Mouse (Mus musculus): ENCODE data around the gene Fastk. TPM values are rescaled to one million over a fixed set of nuclear protein-coding genes. Genes with fewer than 3 reads are reported as not detected.

The Fastk gene
- polyA plus RNA-seq, 1 experiment from 2014 or later: 49.3 TPM

DNA sequence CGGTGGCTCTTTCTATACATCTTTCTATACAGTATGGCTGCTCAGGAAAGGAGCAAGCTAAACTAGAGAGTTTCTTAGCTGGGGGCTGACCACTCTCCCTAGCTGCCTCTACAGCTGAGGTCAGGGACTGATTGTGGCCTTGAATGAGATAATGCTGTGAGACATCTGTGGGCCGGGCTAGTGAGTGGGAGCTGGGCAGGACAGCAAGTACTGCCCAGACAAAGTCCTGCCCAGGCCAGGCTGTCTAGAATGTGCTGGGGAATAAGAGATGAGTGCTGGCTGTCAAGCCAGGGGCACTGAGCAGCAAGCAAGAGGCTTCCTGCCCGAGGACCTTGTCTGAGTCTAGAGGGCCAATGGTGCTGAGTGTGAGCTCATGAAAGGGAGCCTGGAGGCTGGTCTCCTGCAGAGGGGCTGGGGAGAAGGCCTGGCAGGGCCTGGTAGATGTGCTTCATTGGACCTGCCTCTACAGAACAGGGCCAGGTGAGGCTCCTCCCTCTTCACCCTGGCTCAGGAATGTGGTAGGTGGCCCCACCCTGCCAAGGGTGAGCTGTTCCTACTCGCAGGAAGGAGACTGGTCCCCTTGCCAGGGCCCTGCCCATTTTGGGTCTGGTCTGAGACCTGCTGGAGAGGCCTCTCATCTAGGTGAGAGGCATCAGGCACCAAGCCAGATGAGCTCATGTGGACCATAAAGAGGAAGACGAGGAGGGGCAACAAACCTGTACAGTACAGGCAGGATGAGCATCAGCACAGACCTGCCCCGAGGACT, 30.6 kb upstream of the Fastk start:
- H3K9ac ChIP-seq: no peak overlapping the region

DNA sequence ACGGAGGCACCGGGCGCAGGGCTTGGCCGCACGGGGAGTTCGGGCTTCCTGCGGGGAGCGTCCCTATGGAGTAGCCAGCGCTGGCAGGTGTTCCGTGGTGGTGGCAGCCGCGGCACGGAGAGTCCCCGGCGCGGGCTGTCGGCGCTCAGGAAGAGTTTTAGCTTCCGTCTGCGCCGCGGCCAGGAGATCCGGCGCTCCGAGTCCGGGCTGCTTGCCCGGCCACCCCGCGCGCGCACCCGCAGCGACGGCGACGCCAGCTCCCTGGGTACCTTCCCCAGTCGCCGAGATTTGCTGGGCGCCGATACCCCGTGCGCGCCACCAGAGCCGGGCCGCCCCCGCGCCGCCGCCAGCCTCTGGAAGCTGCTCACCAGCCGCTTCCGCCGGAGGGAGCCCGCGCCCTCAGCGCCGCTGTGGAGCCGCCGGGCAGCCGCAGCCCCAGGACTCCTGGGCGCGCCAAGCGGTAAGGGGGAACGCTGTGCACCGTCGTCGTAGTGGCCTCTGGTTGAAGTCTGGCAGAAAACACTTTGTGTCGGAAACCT, 29.7 kb upstream of the Fastk start:
- H3K4me1 ChIP-seq (replicated peaks): peaks cover 24% of the 10 kb centered on the region
- 5% methylated on average over 67 of the region's 67 CpGs for WGBS (ENCODE audit: insufficient replicate concordance)
- peak overlapping the region; percentile 62 for H3K4me2 ChIP-seq
- no peaks in the 10 kb centered on the region for H3K9me3 ChIP-seq (replicated peaks)
- H3K36me3 ChIP-seq (replicated peaks): peaks cover 33% of the 10 kb centered on the region
- H3K27me3 ChIP-seq: peaks cover 41% of the 10 kb centered on the region
- no peak overlapping the region for H3K9ac ChIP-seq
- peak overlapping the region; percentile 43 for H3K4me3 ChIP-seq (replicated peaks)
- no peak for ATAC-seq (ENCODE audit: insufficient read depth)
- H3K27ac ChIP-seq (replicated peaks): no peak overlapping the region

More for the DNA sequence above, 30.6 kb upstream of the Fastk start:
- Histone ChIP-seq H3K4me1 (replicated peaks) (peaks cover 24% of the 10 kb centered on the region), H3K4me2 (no peak overlapping the region), H3K9me3 (replicated peaks) (no peaks in the 10 kb centered on the region), H3K27me3 (peaks cover 41% of the 10 kb centered on the region), H3K4me3 (replicated peaks) (no peak overlapping the region), H3K36me3 (replicated peaks) (peaks cover 42% of the 10 kb centered on the region), H3K27ac (replicated peaks) (no peak overlapping the region)
- no peak for ATAC-seq (ENCODE audit: insufficient read depth)
- whole genome bisulfite sequencing (ENCODE audit: insufficient replicate concordance): 67% methylated on average over 6 of the region's 6 CpGs

DNA sequence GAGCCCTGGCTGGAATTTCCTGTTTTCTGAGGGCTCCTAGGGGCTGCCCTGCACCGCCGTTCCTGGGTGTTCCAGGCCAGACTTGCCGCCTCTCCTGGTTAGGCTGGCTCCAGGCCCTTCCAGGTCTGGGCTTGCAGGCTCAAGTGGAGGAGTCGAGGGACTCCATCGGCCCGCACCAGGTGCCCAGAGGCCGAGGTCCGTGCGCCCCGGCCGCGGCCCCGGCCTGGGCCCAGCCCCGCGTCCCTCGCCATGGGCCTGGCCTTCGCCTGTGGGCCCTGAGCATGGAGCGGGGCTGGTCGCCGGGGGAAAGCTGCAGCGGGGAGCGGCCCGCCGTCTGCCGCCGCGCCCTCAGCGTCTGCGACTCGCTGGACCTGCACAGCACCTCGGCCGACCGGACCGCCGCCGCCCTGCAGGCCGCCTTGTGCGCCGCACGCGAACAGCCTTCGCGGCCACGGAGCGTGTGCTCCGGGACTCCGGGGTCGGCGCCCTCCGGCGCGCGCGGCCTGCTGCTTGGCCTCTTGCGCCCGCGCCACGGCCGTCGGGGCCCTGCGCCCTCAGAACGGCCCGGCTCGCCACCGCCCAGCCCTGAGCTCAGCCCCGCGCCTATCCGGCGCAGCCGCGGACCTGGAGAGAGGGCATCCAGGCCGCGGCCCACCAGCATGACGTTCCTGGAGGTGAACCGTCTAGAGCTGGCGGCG, 29.1 kb upstream of the Fastk start:
- 5% methylated on average over 77 of the region's 77 CpGs for WGBS (ENCODE audit: insufficient replicate concordance)
- Histone ChIP-seq H3K4me1 (replicated peaks) (peaks cover 24% of the 10 kb centered on the region), H3K36me3 (replicated peaks) (peaks cover 27% of the 10 kb centered on the region), H3K4me2 (peak overlapping the region; percentile 62), H3K9me3 (replicated peaks) (no peaks in the 10 kb centered on the region), H3K27ac (replicated peaks) (no peak overlapping the region), H3K27me3 (peaks cover 41% of the 10 kb centered on the region), H3K4me3 (replicated peaks) (peak overlapping the region; percentile 43), H3K9ac (no peak overlapping the region)
- no peak for ATAC-seq (ENCODE audit: insufficient read depth)

DNA sequence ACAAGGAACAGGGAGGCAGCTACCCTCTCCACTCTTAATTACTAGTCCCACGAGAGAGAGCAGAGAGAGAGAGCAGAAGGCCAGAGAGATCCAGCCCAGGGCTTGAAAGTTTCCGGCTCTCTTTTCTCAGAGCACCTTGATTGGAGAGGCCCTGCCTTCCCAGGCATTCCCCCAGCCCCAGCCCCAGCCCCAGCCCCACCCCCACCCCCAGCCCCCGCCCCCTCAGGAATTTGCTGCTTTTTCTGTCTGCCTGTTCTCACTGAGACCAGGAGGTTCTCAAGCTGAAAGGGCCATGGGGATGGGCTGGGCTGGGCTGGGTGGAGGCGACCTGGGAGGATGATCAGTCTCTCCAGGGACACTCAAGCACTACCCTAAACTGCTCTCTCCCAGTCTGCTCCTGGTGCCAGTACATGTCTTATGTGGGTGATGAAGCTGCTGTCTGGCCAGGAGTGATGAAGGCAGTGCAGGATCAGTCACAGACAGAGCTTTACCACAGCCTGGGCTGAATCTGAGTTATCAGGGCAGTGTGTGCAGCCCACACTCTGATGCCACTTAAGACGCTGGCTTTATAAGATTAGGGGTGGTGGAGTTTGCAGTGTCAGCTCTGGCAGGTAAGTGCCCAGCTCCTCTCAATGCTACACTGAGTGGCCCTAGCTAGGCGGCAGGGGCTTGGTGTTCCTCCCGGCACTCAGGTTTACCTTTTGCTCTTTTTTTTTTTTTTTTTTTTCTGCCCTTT, 28.0 kb upstream of the Fastk start:
- no peaks in the 10 kb centered on the region for H3K9me3 ChIP-seq (replicated peaks)
- no peak for ATAC-seq (ENCODE audit: insufficient read depth)
- no peak overlapping the region for H3K27ac ChIP-seq (replicated peaks)
- peaks cover 24% of the 10 kb centered on the region for H3K4me1 ChIP-seq (replicated peaks)
- H3K36me3 ChIP-seq (replicated peaks): peaks cover 16% of the 10 kb centered on the region
- H3K9ac ChIP-seq: no peak overlapping the region
- peaks cover 41% of the 10 kb centered on the region for H3K27me3 ChIP-seq
- H3K4me3 ChIP-seq (replicated peaks): no peak overlapping the region
- H3K4me2 ChIP-seq: no peak overlapping the region
- 51% methylated on average over 7 of the region's 7 CpGs for WGBS (ENCODE audit: insufficient replicate concordance)

DNA sequence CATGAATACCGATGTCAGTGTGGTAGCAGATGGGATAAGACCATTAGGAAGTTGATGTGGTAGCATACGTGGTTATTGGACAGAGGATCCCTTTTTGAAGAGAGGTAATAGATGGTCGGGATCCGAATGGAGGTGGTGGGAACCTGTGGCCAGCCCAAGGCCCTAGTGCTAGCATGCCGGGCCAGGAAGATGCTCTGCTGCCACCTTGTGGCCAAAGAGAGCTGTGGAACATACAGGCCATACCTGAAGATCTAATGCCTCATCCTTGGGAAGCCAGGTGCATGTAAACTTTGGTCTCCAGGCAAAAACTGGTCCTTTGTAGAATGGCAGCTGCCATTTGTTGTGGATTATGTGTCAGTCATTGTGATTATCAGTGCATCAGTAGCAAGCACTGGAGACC, 25.5 kb upstream of the Fastk start:
- Histone ChIP-seq H3K27me3 (peaks cover 37% of the 10 kb centered on the region), H3K4me2 (no peak overlapping the region), H3K9me3 (replicated peaks) (no peaks in the 10 kb centered on the region), H3K36me3 (replicated peaks) (no peaks in the 10 kb centered on the region), H3K4me1 (replicated peaks) (peaks cover 33% of the 10 kb centered on the region), H3K9ac (no peak overlapping the region), H3K4me3 (replicated peaks) (no peak overlapping the region), H3K27ac (replicated peaks) (no peak overlapping the region)
- WGBS (ENCODE audit: insufficient replicate concordance): 11% methylated on average over 5 of the region's 5 CpGs
- ATAC-seq (ENCODE audit: insufficient read depth): peak; percentile 49; the same call in 1 of the 2 replicates

GRCm38 (mm10) chr5:24466762-24467161, 21.7 kb upstream of the Fastk start:
- 77% methylated on average over 12 of the region's 12 CpGs for WGBS (ENCODE audit: insufficient replicate concordance)
- Histone ChIP-seq H3K27ac (replicated peaks) (no peak overlapping the region), H3K9ac (no peak overlapping the region), H3K9me3 (replicated peaks) (no peaks in the 10 kb centered on the region), H3K4me2 (no peak overlapping the region), H3K4me3 (replicated peaks) (no peak overlapping the region), H3K4me1 (replicated peaks) (peaks cover 12% of the 10 kb centered on the region), H3K36me3 (replicated peaks) (no peaks in the 10 kb centered on the region), H3K27me3 (0 out of 2 replicates have a peak, but pooled peaks cover 3% of the 10 kb centered on the region)
- no peak for ATAC-seq (ENCODE audit: insufficient read depth)

- peaks cover 63% of the 10 kb centered on the region for H3K4me1 ChIP-seq (replicated peaks)
- H3K27ac ChIP-seq (replicated peaks): no peak overlapping the region
- no peak overlapping the region for H3K9ac ChIP-seq
- H3K9me3 ChIP-seq (replicated peaks): no peaks in the 10 kb centered on the region
- no peak overlapping the region for H3K4me3 ChIP-seq (replicated peaks)
- H3K27me3 ChIP-seq: no peaks in the 10 kb centered on the region
- peaks cover 25% of the 10 kb centered on the region; the same call in 1 of the 2 replicates for H3K36me3 ChIP-seq (replicated peaks)
- no peak for ATAC-seq (ENCODE audit: insufficient read depth)
- WGBS (ENCODE audit: insufficient replicate concordance): 80% methylated on average over 7 of the region's 7 CpGs
- H3K4me2 ChIP-seq: no peak overlapping the region
These were observed 10.5 kb upstream of the Fastk start for GRCm38 (mm10) chr5:24455613-24456012.

- Histone ChIP-seq H3K27me3 (no peaks in the 10 kb centered on the region), H3K4me3 (replicated peaks) (no peak overlapping the region), H3K9ac (no peak overlapping the region), H3K27ac (replicated peaks) (no peak overlapping the region), H3K4me1 (replicated peaks) (peaks cover 63% of the 10 kb centered on the region), H3K9me3 (replicated peaks) (no peaks in the 10 kb centered on the region), H3K4me2 (no peak overlapping the region), H3K36me3 (replicated peaks) (peaks cover 25% of the 10 kb centered on the region; the same call in 1 of the 2 replicates)
- ATAC-seq (ENCODE audit: insufficient read depth): no peak
- 81% methylated on average over 3 of the region's 3 CpGs for WGBS (ENCODE audit: insufficient replicate concordance)
These were observed 10.0 kb upstream of the Fastk start for GRCm38 (mm10) chr5:24455076-24455475.

DNA sequence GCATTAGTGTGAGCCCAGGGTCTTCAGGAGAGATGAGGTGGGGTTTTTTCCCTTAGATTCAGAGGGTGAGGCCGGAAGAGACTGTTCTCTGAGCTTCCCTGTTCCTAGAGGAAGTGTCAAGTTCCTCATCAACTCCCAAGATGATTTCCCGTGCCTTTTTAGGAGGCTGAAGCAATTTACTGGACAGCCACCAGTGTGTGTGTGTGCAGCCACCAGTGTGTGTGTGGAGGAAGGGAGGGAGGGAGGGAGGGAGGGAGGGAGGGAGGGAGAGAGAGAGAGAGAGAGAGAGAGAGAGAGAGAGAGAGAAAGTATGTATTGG, 8.9 kb upstream of the Fastk start:
- H3K4me1 ChIP-seq (replicated peaks): peaks cover 57% of the 10 kb centered on the region
- H3K27me3 ChIP-seq: no peaks in the 10 kb centered on the region
- no peak overlapping the region for H3K9ac ChIP-seq
- ATAC-seq (ENCODE audit: insufficient read depth): no peak
- no peak overlapping the region for H3K27ac ChIP-seq (replicated peaks)
- H3K4me2 ChIP-seq: peak overlapping the region; percentile 100
- WGBS (ENCODE audit: insufficient replicate concordance): 31% methylated on average over 2 of the region's 2 CpGs
- H3K9me3 ChIP-seq (replicated peaks): no peaks in the 10 kb centered on the region
- H3K4me3 ChIP-seq (replicated peaks): no peak overlapping the region
- H3K36me3 ChIP-seq (replicated peaks): peaks cover 25% of the 10 kb centered on the region; the same call in 1 of the 2 replicates

GRCm38 (mm10) chr5:24453283-24453984, 8.3 kb upstream of the Fastk start:
- H3K4me3 ChIP-seq (replicated peaks): peak overlapping the region; percentile 83
- H3K9ac ChIP-seq: peak overlapping the region; percentile 90
- peaks cover 21% of the 10 kb centered on the region; the same call in 1 of the 2 replicates for H3K36me3 ChIP-seq (replicated peaks)
- H3K27me3 ChIP-seq: no peaks in the 10 kb centered on the region
- H3K4me1 ChIP-seq (replicated peaks): peaks cover 57% of the 10 kb centered on the region
- H3K27ac ChIP-seq (replicated peaks): peak overlapping the region; percentile 96; the same call in 1 of the 2 replicates
- no peaks in the 10 kb centered on the region for H3K9me3 ChIP-seq (replicated peaks)
- H3K4me2 ChIP-seq: peak overlapping the region; percentile 100
- 31% methylated on average over 5 of the region's 5 CpGs for WGBS (ENCODE audit: insufficient replicate concordance)
- no peak for ATAC-seq (ENCODE audit: insufficient read depth)

Measured in liver, embryonic 15.5 days (tissue).